Mouse (Mus musculus) kidney, postnatal 14 days (tissue): Measurements from ENCODE around the gene Mef2d.
"Not testable (repeated sequence)": the region's sequence is repeated elsewhere in the genome, so short reads cannot be mapped to it uniquely, and the experiment has no call there.

Experiments used
- DNase-seq: peaks from one replicate; pipeline ENCODE4 v3.0.0; 2022; ENCODE audit warnings: mixed read lengths

Gene Mef2d

GRCm38 (mm10) chr3:88150999-88151364 is 8.8 kb downstream of the Mef2d start:
- DNase-seq, result no peak

DNA sequence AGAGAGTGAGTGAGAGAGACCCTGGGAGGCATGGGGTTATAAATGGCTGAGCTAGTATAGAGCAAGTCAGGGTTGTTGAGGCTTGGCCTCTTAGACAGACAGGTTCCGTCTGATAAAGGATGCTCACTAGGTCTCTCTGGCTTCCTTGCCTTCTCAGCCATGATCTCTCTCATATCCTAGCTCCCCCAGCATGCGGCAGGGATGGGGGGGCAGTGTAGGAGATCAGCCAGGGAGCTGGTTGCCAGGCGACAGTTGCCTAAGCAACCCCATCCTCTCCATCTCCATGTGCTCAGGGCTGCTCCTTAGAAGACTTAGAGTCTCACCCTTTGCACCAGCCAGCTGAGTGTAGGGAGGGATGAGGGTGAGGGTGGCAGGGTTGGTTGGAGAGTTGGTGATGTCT is 9.9 kb downstream of the Mef2d start:
- no peak for DNase-seq

- no peak for DNase-seq
Measured at GRCm38 (mm10) chr3:88153290-88154011, 11.3 kb downstream of the Mef2d start.

GRCm38 (mm10) chr3:88154236-88154635 is 12.1 kb downstream of the Mef2d start:
- DNase-seq, result no peak

DNA sequence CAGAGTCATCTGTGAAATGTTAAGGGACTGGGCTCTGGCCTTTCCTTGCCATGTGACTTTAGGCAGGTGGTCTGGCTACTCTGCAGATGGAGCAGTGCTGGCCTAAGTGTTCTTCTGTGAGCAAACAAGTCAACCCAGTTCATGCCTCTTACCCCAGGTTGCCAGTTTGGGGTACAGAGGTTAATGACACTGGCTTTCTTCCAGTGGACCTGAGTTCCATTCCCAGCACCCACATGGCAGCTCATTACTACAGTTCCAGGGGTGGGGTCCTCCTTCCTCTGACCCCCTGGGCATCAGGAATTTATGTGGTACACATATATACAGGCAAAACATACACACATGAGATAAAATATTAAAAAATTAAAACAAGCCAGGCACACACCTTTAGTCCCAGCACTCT is 14.6 kb downstream of the Mef2d start:
- DNase-seq, result no peak

DNA sequence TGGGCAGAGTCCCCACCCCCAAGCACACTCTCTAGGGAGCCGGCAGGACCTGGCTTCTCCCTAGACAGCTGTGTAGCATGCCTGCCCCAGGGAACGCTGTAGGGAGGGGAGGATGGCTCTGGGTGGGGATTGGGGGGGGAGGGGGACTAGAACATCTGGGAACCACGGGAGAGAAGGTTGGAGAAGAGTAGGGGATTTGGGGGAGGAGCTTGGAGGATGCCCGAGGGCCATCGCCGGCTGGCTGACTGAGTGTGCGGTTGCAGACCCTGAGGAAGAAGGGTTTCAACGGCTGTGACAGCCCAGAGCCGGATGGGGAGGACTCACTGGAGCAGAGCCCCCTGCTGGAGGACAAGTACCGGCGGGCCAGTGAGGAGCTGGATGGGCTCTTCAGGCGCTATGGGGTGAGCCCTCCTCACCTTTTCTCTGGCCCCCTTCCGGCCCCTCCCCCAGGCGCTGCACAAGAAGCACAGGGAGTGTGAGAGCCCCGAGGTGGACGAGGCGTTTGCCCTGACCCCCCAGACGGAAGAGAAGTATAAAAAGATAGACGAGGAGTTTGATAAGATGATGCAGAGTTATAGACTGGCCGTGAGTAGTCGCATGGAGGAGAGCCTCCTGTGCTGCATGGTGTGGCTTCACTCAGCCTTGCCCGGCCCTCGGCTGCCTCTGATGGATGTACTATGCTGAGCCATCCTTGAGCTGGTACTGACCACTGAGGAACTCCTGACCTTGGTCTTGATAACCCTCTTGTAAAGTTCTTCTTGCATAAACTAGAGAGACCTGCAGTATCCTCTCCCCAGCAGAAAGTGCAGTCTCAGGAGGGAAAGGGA is 15.8 kb downstream of the Mef2d start:
- peak; percentile 62 for DNase-seq

DNA sequence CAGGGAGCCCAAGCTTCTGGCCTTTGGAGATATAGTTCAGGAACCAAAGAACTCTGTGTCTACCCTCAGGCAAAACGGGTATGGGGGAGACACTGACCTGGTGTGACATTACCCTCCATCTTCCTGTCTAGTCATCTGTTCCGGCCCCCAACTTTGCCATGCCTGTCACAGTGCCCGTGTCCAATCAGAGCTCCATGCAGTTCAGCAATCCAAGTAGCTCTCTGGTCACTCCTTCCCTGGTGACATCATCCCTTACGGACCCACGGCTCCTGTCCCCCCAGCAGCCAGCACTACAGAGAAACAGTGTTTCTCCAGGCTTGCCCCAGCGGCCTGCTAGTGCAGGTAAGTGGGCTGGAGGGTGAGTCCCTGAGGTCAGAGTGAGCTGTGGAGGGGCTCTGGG is 16.8 kb downstream of the Mef2d start:
- no peak for DNase-seq

DNA sequence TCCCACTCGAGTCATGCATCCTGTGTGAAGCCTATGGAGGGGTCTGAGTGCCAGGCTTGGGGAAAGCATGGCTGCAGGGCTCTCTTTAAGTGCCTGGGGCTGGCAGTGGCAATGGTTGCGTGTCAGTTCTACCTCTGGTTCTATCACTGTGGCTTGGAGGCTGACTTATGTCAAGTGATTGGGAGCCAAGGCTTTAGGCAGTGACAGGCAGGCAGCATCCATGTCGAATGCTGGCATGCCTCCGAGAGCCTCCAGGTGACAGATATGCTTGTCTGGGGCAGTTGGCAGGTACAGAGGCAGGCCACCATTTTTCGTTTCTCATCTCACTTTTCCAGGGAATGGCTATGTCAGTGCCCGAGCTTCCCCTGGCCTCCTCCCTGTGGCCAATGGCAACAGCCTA is 18.7 kb downstream of the Mef2d start:
- no peak for DNase-seq

- no peak for DNase-seq
Measured at GRCm38 (mm10) chr3:88162259-88162658, 20.1 kb downstream of the Mef2d start.

DNA sequence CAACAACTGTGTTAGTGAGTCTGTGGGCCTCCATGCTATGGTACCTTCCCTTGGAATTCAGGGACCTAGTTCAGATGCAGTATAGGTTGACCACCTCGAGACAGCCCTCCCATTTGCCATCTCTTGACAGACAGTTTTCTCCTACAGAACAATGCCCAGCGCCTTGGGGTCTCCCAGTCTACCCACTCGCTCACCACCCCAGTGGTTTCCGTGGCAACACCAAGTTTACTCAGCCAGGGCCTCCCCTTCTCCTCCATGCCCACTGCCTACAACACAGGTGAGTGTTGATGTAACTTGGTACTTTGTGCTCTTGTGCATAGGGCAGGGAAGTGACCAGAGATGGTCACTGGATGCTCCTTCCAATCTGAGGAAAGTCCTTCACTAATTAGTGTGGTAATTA is 20.6 kb downstream of the Mef2d start:
- DNase-seq, result no peak

DNA sequence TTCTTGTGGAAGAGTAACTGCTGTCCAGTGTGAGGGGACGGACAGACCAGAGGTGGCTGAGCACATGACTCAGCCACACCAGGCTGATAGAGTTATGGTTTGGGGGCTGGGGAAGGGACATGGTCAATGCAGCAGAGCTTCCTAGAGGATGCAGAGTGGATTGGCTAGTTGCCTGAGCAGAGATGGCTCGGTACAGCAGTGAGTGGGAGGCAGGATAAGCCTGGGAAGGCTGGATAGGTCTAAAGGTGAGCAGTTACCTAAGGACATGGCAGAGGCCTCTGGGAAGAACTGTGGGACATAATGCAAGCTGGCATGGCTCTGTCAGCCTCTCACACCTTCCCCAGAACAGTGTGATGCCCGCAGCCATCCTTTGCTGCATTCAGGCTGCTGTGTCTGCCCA is 21.7 kb downstream of the Mef2d start:
- DNase-seq, result no peak

GRCm38 (mm10) chr3:88164263-88164662 is 22.1 kb downstream of the Mef2d start:
- no peak for DNase-seq

DNA sequence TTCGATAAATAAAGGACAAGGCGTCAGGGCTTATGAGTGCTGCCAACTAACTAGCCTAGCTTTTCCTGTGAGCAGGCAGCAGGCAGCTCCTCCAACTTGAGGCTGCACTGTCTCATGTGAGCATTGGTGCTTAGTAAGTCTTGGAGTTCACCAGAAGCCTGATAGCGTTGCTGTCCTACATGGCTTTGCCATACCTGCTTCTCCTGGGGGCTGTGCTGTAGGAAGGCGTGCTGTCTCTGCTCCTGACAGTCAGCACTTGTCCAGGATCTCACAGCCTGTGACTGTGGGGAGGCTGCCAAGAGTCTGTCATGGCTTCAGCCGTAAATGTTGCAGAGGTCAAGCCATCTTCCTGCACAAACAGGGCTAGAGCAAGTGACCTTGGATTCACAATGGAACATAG is 23.9 kb downstream of the Mef2d start:
- DNase-seq, result peak; percentile 59

DNA sequence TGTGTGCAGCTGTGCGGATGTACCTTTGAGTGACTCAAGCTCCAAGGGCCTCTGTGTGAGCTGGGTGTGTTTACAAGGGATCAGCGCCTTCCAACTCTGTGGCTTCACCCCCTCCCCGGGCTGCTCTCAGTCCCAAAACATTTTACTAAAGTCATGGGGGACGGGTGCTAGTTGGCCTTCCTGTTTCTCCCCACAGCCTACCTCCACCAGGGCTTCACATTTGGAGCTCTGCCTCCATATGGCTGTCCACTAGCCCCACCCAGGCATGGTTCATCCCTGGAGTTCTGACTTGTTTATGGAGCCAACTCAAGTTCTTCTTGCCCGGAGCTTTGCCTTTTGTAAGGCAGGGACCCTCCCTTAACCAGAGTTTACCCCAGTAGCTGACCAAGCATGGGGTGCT is 28.2 kb downstream of the Mef2d start:
- DNase-seq, result no peak

DNA sequence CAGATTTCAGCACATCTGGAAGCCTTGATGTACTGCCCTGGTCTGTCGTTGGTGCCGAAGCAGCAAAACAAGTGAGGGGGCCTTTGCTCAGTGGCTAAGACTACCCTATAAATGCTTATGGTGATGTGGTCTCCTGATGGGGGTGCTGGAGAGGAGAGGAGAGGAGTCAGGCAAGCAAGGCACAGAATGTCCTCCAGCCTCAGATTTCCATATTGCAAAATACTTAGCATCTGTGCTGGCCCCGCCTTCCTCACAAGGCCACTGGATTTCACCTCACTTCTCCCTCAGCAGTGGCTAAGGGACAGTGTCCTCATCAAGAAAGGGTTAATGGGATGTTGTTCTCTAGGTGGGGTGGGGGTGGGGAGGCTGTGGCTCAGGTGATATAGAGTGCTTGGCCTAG is 30.3 kb downstream of the Mef2d start:
- DNase-seq, result no peak

GRCm38 (mm10) chr3:88173375-88173774 is 31.2 kb downstream of the Mef2d start:
- DNase-seq, result peak; percentile 75

DNA sequence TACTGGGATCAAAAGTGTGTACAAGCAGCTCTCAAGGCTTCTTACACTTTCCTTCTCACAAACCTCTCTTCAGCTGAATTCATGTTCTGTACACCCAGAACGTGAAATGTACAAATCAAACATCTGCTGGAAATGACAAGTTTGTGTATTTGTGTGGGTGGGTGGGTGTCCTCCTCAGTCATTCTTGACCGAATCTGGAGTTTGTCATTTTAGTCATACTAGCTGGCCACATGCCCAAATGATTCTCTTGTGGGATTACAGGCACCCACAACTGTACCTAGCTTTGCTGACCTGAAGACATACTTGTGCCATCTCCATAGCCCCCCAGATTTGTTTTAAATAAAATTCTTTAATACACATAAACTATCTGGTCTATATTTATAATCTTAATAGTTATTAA is 32.7 kb downstream of the Mef2d start:
- no peak for DNase-seq

GRCm38 (mm10) chr3:88177106-88177505 is 34.9 kb downstream of the Mef2d start:
- DNase-seq, result no peak

DNA sequence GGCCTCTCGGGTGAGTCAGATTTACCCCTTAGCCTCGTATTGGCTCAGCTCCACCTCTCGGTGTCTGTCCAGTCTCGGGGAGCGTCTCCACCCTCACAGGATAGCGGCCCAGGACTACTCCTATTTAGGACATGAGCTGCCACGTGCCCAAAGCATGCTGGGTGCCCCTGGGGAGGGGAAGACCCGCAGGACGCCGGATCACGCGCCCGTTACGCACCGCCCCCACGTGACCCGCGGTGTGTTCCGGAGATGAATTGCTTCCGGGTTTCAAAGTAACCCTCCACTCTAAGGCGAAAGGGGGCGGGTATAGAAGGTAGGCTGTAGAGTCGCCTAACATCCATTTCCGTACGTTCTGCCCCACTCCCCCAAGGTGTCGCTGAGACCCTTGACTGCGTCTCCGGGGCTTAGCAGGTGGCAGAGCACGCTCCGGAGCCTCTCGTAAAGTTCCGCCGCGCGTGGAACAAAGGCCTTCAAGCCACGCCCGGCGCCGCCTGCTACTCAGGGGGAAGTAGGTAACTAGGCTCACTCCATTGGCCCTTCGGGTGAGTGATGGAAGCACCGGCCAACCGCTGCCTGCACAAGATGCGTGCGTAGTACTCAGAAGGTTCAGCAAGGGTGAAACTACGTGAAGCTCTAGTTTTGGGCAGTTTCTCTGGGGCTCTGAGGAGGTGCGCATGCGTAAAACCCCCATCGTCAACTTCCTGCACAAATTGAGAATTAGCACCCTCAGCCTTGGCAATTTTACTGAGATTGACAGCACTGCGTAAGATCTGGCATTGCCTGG is 35.6 kb downstream of the Mef2d start:
- DNase-seq, result peak; percentile 100

GRCm38 (mm10) chr3:88178346-88178733 is 36.2 kb downstream of the Mef2d start:
- DNase-seq, result not testable (repeated sequence)

GRCm38 (mm10) chr3:88178986-88179385 is 36.8 kb downstream of the Mef2d start:
- DNase-seq, result no peak

DNA sequence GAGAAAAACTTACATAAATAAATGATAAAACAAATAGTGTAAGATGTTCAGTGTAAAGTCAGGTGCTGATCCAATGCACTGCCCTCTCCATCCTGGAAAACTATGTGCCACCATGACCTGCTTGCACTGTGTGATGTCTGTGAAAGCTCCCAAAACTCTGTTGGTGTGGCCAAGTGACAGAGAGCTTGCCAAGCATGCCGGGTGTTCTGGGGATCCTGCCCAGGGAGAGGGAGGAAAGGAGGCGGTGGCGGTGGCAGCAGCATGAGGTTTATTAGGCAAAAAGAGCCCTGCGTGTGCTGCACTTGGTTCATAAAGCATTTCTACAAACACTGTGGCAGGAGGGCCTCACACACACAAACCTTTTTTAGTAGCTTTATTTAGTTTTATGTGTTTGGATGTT is 39.2 kb downstream of the Mef2d start:
- no peak for DNase-seq

DNA sequence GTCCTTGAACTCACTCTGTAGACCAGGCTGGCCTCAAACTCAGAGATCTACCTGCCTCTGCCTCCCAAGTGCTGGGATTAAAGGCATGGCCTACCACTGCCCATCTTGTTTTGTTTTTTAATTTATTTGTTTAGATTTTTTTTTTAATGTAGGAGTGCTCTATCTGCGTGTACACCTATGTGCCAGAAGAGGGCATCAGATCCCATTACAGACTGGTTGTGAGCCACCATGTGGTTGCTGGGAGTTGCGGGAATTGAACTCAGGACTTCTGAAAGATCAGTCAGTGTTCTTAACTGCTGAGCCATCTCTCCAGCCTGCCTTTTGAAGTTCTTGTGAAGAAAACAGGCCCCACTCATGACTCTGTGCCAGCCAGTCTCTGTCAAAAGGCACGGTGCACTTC is 44.3 kb downstream of the Mef2d start:
- no peak for DNase-seq

GRCm38 (mm10) chr3:88191146-88191545 is 49.0 kb downstream of the Mef2d start:
- DNase-seq, result no peak
